Mouse (Mus musculus) heart, postnatal 25 days (tissue): ENCODE measurements around the gene Hecw1. TPM values are rescaled to one million over a fixed set of nuclear protein-coding genes. Genes with fewer than 3 reads are reported as not detected.
"Not testable (repeated sequence)": the region's sequence is repeated elsewhere in the genome, so short reads cannot be mapped to it uniquely, and the experiment has no call there.

Experiments
- DNase-seq: peaks from one replicate; pipeline ENCODE4 v3.0.0; 2022; ENCODE audit warnings: low spot score
- intact Hi-C: fragments of 180-260 bp; cut with DNase I; formaldehyde crosslinking; loops from one replicate; pipeline ENCODE4 v1.15.1; 2025
- total RNA-seq, 2 experiments: library from RNA; stranded (reverse); gene quantifications; 2 replicates each; pipeline ENCODE4 v1.2.3; 2021

Gene Hecw1
- total RNA-seq, 2 experiments from 2014 or later: 0.21 to 0.31 TPM

DNA sequence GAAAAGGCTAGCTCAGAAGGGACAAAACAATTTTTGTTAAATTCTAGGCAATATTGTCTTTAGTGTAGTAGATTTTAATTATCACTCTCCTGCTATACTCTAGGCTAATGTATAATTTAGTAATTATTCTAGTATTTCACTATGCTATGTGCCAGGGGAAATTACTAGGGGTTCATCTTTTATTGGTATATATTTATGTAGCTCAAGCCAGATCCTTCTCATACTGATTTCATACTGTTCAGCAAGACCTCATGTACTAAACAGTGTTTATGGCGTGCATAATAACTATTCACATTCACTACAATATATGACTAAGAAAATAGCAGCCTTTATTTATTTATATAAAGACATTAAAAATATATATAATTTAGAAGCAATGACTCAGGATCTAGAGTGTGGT, 109.6 kb downstream of the Hecw1 start:
- DNase-seq: no peak
- intact Hi-C loops: no loop called here

GRCm38 (mm10) chr13:14374470-14374869, 148.6 kb downstream of the Hecw1 start:
- no peak for DNase-seq
- intact Hi-C loops: no loop called here

DNA sequence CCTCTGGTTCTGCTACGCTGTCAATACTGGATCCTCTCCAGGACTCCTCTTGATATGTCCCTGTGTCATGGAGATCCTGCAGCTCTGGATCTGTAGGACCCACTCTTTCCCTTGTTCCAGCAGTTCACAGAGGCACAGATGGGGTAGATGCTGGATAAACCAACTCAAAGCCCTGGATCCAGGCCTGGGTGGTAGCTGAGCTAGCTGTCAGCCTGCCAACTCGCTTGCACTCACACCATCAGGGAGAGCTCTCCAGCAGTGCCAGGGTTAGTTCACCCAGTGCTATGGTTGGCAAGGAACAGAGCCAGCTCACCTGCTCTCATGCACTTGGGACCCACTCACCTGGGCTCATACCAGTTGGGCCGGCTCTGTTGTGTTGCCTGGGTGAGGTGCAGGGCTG, 157.5 kb downstream of the Hecw1 start:
- intact Hi-C loops: no loop called here
- DNase-seq: no peak

DNA sequence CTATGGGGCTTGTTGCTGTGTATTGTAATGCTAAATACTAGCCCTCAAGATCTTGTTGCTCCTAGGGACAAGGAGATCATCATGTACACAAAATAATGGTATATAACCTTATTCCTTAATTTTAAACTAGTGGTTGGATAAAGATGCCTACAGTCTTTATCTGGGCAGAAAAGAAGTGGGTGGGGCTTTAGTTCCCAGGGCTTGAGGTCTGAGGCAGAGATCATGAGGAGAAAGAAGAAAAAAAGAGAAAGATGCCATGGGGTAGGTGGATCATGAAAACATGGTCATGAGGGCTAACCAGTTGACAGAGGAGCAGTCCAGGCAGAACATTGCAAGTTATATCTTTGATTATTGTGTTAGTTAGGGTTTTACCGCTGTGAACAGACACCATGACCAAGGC, 195.8 kb downstream of the Hecw1 start:
- no peak for DNase-seq
- intact Hi-C loops: no loop called here

GRCm38 (mm10) chr13:14306617-14307016, 216.4 kb downstream of the Hecw1 start:
- intact Hi-C loops: no loop called here
- DNase-seq: no peak

GRCm38 (mm10) chr13:14304103-14304502, 218.9 kb downstream of the Hecw1 start:
- no peak for DNase-seq
- intact Hi-C loops: no loop called here

- no peak for DNase-seq
- intact Hi-C loops: no loop called here
Measured at GRCm38 (mm10) chr13:14302921-14303320, 220.1 kb downstream of the Hecw1 start.

DNA sequence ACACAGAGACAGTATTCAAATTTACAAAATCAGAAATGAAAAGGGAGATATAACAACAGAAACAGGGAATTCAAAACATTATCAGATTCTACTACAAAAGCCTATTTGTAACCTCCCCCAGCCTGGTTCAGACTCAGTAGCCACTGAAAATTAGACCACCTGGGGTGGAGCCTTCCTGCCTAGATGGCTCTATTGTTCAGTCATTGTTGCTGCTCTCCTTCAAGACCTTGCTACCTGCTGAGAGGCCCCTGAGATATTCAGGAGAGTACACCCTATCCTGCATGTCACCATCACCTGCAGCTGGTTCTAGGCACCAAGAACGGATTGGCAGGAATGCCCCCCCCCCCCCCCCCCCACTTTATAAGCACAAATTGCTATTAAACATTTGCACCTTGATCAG, 233.0 kb downstream of the Hecw1 start:
- DNase-seq: no peak
- intact Hi-C loops: no loop called here

- DNase-seq: no peak
- intact Hi-C loops: no loop called here
Measured at GRCm38 (mm10) chr13:14271476-14271875, 251.6 kb downstream of the Hecw1 start.

GRCm38 (mm10) chr13:14260939-14261338, 262.1 kb downstream of the Hecw1 start:
- intact Hi-C loops, DNase-seq: not testable (repeated sequence)

DNA sequence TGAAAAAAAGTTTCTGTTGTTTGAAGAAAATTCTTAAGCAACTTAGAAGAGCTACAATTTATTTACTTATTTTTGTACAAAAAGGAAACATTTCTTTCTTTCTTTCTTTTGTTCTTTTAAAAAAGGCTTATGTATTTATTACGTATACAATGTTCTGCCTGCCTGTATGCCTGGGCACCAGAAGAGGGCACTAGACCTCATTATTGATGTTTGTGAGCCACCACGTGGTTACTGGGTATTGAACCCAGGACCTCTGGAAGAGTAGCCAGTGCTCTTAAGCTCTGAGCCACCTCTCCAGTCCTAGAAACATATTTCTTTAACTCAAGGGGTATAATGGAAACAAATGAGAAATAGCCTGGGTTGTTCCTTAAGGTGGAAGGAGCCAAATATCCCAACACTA, 277.1 kb downstream of the Hecw1 start:
- no peak for DNase-seq
- intact Hi-C loops: no loop called here

GRCm38 (mm10) chr13:14179669-14180068, 343.4 kb downstream of the Hecw1 start:
- no peak for DNase-seq
- intact Hi-C loops: loop anchor here (5.0 kb wide), 5 partner anchors 117 to 297 kb away; partner anchors contain the start of genes Arid4b and Ggps1

DNA sequence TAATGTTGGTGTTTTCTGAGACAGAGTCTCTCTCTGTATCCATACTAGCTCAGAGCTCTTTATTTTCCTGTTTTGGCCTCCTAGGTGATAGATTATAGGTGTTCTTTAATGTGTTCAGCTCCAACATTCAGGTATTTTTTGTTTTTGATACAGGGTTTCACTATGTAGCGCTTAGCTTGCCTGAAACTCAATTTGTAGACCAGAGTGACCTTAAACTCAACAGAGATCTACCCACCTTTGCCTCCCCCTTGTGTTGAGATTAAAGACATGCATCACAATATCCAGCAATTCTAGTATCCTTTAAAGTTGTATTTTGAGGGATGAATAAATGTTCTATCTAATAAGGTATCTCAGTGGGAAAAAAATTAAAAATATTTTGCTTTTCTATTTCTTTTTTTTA, 345.0 kb downstream of the Hecw1 start:
- intact Hi-C loops: loop anchor here (5.0 kb wide), 4 partner anchors 116 to 296 kb away; partner anchors contain the start of genes Arid4b and Ggps1
- DNase-seq: no peak

Other genes starting within 250 kb of the Hecw1 start
- gene Mrpl32, start 89.9 kb upstream of the Hecw1 start, total RNA-seq: 10 to 100 TPM; 43.6 to 44.1 TPM
- 10 to 100 TPM; 50.5 to 52.2 TPM for gene Psma2, start 90.0 kb upstream of the Hecw1 start, total RNA-seq
- gene AW209491, start 106.9 kb upstream of the Hecw1 start, total RNA-seq: 10 to 100 TPM in 1 of 2 experiments, 1 to 10 TPM in 1; 9.4 to 11.0 TPM